Mouse (Mus musculus): Measurements from ENCODE around the gene Paxx. TPM values are rescaled to one million over a fixed set of nuclear protein-coding genes. Genes with fewer than 3 reads are reported as not detected.
A peak's percentile ranks its signal among the peaks of the same experiment; 100 is the strongest.

Paxx gene
- polyA plus RNA-seq, 1 experiment, result 62.7 TPM

DNA sequence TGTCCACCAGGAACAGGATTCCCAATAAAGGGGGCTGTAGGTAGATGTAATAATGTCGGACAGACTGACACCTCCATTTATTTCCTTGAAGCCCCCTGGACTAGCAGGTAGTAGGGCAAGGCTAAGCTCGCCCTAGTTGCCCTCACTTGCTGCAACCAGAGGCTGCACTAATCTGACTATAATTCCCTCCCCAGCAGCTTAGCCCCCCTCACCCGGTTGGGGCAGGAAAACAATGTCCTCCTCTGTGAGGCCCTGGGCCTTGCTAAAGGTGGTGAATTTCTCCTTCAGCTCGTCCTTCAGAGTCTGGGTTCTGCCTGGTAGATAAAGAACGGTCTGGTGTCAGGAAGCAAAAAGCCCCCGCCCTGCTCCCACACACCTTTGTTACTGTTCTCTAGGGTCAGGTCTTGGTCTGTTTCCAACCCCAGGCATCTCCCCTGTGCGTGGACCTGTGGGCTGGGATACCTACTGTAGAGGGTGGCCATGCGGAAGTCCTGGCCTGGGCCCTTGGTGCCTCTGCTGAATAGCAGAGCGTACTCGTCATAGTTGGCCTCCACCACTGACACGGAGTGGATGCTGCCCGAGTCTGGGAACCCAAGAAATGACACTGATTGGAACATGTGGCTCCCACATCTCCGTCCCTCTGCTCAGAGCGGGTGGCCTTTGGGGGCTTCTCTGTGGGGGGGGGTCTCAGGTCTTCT is 6.9 kb upstream of the Paxx start:
- no peak overlapping the region for H3K27ac ChIP-seq (ENCODE audit: insufficient read depth, low read depth, low read length)
- H3K4me3 ChIP-seq (ENCODE audit: low read depth, low read length), result no peak overlapping the region
- H3K36me3 ChIP-seq (ENCODE audit: control insufficient read depth, insufficient read depth, low read length), result no peaks in the 10 kb centered on the region
- H3K27me3 ChIP-seq (ENCODE audit: control insufficient read depth, insufficient read depth, low read length), result no peaks in the 10 kb centered on the region
- no peaks in the 10 kb centered on the region; the same call in 1 of the 2 replicates for H3K4me1 ChIP-seq (ENCODE audit: control insufficient read depth, insufficient read depth, insufficient read length, low read length)
- TF ChIP-seq CTCF (IDR thresholded peaks at IDR 0.05; ENCODE audit: extremely low read depth, insufficient read length, insufficient replicate concordance, low read depth, low read length) (no peak), POLR2A (IDR thresholded peaks at IDR 0.05; ENCODE audit: low read depth, low read length) (no peak)
- 85% methylated on average over 14 of the region's 14 CpGs for WGBS

DNA sequence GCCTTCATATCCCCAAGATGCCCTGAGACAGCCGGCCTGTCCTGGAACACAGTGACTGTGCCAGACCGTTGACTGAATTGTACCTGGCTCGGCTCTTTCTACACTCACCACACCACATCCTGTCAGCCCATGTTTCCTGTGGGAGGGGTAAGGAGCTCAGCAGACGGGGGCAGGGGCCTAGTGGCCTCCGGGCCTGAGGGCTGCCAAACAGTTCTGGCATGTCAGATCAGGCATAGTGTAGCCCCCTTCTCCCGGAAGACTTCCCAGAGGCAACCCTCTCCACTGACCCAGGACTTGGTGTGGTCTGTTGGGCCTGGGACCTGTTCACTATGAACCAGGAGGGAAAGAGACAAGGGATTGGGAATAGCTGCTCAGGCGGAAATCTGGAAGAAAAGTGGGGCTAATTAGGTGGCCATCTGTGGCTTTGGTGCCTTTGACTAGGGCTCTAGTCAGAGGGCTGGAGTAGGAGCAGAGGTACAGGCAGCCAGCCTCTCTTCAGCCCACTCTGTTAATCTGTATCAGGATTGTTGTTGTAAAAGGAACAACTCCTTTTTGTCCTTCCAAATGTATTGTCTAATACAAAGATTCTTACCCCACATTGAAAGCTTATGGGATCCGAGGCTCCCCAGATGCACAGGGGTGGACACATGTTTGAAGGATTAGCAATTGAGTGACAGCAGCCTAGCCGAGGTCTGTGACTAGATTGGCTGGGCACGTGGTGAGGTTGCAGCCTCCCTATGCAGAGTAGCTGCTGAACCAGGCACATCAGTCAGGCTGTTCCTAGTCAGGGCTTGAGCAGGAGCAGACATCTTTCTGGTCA is 5.1 kb upstream of the Paxx start:
- Histone ChIP-seq H3K27ac (ENCODE audit: insufficient read depth, low read depth, low read length) (peak overlapping the region; percentile 70), H3K4me3 (ENCODE audit: low read depth, low read length) (no peak overlapping the region), H3K4me1 (ENCODE audit: control insufficient read depth, insufficient read depth, insufficient read length, low read length) (peaks cover 6% of the 10 kb centered on the region), H3K36me3 (ENCODE audit: control insufficient read depth, insufficient read depth, low read length) (no peaks in the 10 kb centered on the region), H3K27me3 (ENCODE audit: control insufficient read depth, insufficient read depth, low read length) (no peaks in the 10 kb centered on the region)
- 64% methylated on average over 10 of the region's 10 CpGs for WGBS
- no peak for TF ChIP-seq CTCF (IDR thresholded peaks at IDR 0.05; ENCODE audit: extremely low read depth, insufficient read length, insufficient replicate concordance, low read depth, low read length)
- no peak for TF ChIP-seq POLR2A (IDR thresholded peaks at IDR 0.05; ENCODE audit: low read depth, low read length)

DNA sequence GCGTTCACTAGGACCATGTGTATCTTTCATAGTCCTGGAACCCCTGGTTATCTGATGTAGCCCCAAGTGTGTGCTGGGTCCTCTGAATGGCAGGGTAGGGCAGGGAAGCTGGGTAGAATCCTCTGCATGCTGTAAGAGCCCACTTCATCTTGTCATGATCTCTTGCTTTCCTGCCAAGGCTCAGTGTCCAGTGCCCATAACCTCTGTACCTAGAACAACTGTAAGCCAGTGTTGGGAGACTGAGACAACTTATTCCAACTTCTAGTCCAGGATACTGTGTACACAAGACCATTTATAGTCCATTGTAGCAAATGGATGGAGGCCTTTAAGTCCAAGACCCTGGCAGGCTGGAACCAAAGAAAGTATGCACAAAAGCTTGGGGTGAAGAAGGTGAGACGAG is 4.4 kb upstream of the Paxx start:
- peaks cover 6% of the 10 kb centered on the region for H3K4me1 ChIP-seq (ENCODE audit: control insufficient read depth, insufficient read depth, insufficient read length, low read length)
- H3K36me3 ChIP-seq (ENCODE audit: control insufficient read depth, insufficient read depth, low read length), result no peaks in the 10 kb centered on the region
- no peak overlapping the region for H3K4me3 ChIP-seq (ENCODE audit: low read depth, low read length)
- TF ChIP-seq POLR2A (IDR thresholded peaks at IDR 0.05; ENCODE audit: low read depth, low read length), result no peak
- no peak for TF ChIP-seq CTCF (IDR thresholded peaks at IDR 0.05; ENCODE audit: extremely low read depth, insufficient read length, insufficient replicate concordance, low read depth, low read length)
- peak overlapping the region; percentile 70 for H3K27ac ChIP-seq (ENCODE audit: insufficient read depth, low read depth, low read length)
- no peaks in the 10 kb centered on the region for H3K27me3 ChIP-seq (ENCODE audit: control insufficient read depth, insufficient read depth, low read length)
- WGBS, result 70% methylated on average over 2 of the region's 2 CpGs

DNA sequence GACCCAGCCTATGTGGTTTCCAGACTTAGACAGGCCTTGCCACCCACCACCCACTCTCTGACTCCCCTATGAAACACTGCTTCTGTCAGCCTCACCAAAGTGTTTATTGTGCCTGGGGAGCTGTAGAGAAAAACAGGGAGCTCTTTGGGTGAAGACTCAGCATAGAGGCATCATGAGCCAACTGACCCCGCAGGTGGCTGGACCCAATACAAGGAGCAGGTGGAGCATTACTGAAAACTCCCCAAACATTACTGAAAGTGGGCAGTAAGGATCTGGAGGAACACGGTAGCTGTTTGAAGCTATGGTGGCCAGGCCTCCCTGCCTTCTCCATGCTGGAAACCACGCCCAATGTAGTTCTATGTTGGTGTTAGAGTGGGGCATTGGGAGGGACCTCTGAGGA is 2.7 kb upstream of the Paxx start:
- Histone ChIP-seq H3K27me3 (ENCODE audit: control insufficient read depth, insufficient read depth, low read length) (no peaks in the 10 kb centered on the region), H3K27ac (ENCODE audit: insufficient read depth, low read depth, low read length) (no peak overlapping the region), H3K36me3 (ENCODE audit: control insufficient read depth, insufficient read depth, low read length) (0 out of 2 replicates have a peak, but pooled peaks cover 2% of the 10 kb centered on the region), H3K4me1 (ENCODE audit: control insufficient read depth, insufficient read depth, insufficient read length, low read length) (peaks cover 15% of the 10 kb centered on the region), H3K4me3 (ENCODE audit: low read depth, low read length) (no peak overlapping the region)
- WGBS, result 86% methylated on average over 3 of the region's 3 CpGs
- TF ChIP-seq POLR2A (IDR thresholded peaks at IDR 0.05; ENCODE audit: low read depth, low read length) (no peak), CTCF (IDR thresholded peaks at IDR 0.05; ENCODE audit: extremely low read depth, insufficient read length, insufficient replicate concordance, low read depth, low read length) (no peak)

DNA sequence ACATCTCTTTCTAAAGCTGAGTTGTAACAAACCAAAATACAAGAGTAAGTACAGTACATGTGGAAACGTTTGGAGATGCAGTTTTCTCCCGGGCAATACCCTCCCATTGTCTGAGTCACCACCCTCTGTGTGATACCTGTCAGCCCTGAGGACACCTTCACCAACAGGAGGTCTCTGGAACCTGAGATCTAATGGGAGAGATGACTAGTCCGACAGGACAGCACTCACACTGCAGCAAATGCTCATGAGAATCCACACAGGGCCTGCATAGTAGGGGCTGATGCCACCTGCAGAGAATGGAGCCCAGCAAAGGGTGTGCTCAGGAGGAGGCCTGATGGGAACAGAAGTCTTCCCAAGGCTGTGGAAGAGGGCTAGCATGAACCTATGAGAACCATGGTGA is 513 bp upstream of the Paxx start:
- TF ChIP-seq CTCF (IDR thresholded peaks at IDR 0.05; ENCODE audit: extremely low read depth, insufficient read length, insufficient replicate concordance, low read depth, low read length) (no peak), POLR2A (IDR thresholded peaks at IDR 0.05; ENCODE audit: low read depth, low read length) (no peak)
- 14% methylated on average over 3 of the region's 3 CpGs for WGBS
- no peak overlapping the region for H3K4me3 ChIP-seq (ENCODE audit: low read depth, low read length)
- H3K36me3 ChIP-seq (ENCODE audit: control insufficient read depth, insufficient read depth, low read length), result 0 out of 2 replicates have a peak, but pooled peaks cover 2% of the 10 kb centered on the region
- peak overlapping the region; percentile 79 for H3K27ac ChIP-seq (ENCODE audit: insufficient read depth, low read depth, low read length)
- H3K4me1 ChIP-seq (ENCODE audit: control insufficient read depth, insufficient read depth, insufficient read length, low read length), result peaks cover 23% of the 10 kb centered on the region
- no peaks in the 10 kb centered on the region for H3K27me3 ChIP-seq (ENCODE audit: control insufficient read depth, insufficient read depth, low read length)

DNA sequence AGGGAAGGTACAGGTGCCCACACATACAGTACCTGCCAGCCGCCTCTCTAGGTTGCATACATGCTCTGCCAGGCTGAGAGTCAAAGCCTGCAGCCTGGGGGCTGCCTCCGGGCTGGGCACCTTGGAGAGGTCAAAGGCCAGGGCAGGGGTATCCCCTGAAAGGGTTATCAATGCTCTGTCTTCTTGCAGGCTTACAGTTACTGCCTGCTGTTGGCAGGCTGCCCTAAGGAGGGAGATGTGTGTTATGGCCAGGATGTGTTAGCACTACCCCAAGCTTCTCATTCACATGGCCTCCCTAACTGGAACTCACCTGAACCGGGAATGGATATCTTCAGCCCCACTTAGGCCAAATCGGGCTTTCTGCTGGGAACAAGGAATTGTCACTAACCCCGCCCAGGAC is 759 bp downstream of the Paxx start:
- peak overlapping the region; percentile 79 for H3K4me3 ChIP-seq (ENCODE audit: low read depth, low read length)
- H3K4me1 ChIP-seq (ENCODE audit: control insufficient read depth, insufficient read depth, insufficient read length, low read length), result peaks cover 26% of the 10 kb centered on the region
- 14% methylated on average over 5 of the region's 5 CpGs for WGBS
- 0 out of 2 replicates have a peak, but pooled peaks cover 2% of the 10 kb centered on the region for H3K36me3 ChIP-seq (ENCODE audit: control insufficient read depth, insufficient read depth, low read length)
- H3K27me3 ChIP-seq (ENCODE audit: control insufficient read depth, insufficient read depth, low read length), result no peaks in the 10 kb centered on the region
- TF ChIP-seq CTCF (IDR thresholded peaks at IDR 0.05; ENCODE audit: extremely low read depth, insufficient read length, insufficient replicate concordance, low read depth, low read length), result no peak
- TF ChIP-seq POLR2A (IDR thresholded peaks at IDR 0.05; ENCODE audit: low read depth, low read length), result no peak
- H3K27ac ChIP-seq (ENCODE audit: insufficient read depth, low read depth, low read length), result peak overlapping the region; percentile 91

DNA sequence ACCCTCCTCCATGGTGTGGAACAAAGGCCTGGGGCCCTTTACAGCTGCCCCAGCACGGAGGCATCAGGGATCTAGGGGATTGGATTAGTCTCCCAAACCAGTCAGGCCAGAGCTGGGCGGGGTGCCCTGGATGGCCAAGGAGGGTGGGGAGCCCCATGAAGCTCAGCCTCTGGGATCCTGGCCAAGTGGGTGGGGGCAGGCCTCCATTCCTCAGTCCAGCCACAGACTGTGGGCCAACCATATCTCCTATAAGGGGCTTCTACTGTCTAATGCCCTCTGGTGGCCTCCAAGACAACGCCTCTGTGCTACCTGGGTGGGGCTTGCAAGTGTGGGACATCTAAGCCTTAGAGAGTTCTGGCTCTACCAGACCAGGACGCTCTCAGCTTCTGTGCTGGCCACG is 2.0 kb downstream of the Paxx start:
- TF ChIP-seq POLR2A (IDR thresholded peaks at IDR 0.05; ENCODE audit: low read depth, low read length) (no peak), CTCF (IDR thresholded peaks at IDR 0.05; ENCODE audit: extremely low read depth, insufficient read length, insufficient replicate concordance, low read depth, low read length) (no peak)
- Histone ChIP-seq H3K4me3 (ENCODE audit: low read depth, low read length) (no peak overlapping the region), H3K36me3 (ENCODE audit: control insufficient read depth, insufficient read depth, low read length) (0 out of 2 replicates have a peak, but pooled peaks cover 2% of the 10 kb centered on the region), H3K4me1 (ENCODE audit: control insufficient read depth, insufficient read depth, insufficient read length, low read length) (peaks cover 26% of the 10 kb centered on the region), H3K27me3 (ENCODE audit: control insufficient read depth, insufficient read depth, low read length) (no peaks in the 10 kb centered on the region), H3K27ac (ENCODE audit: insufficient read depth, low read depth, low read length) (no peak overlapping the region)
- 48% methylated on average over 5 of the region's 5 CpGs for WGBS

All from small intestine, adult 2 months (tissue).